22 mouse cellular contexts compared by ENCODE assay signal in the genomic region with DNA sequence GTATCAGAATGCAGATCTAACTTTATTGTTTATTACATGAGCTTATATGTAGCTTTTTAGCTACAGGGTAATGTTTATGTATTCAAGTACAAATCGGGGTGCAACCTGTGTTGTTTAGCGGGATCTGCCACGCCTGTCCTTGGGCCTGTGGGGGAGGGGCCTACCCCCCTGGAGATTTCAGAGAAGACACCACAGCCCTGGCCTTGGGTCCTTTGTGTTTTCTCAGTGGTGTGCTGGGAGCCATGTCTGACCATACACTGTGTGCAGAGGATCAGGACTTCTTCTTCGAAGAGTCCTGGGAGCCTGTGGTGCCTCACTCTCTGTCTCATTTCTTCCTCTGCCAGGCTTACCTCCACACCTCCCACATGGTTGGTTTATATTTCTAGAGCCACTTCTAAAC. TPM values are rescaled to one million over a fixed set of nuclear protein-coding genes. Genes with fewer than 3 reads are reported as not detected.
A peak's percentile ranks its signal among the peaks of the same experiment; 100 is the strongest.
DNase-seq lines count a peak whose midpoint lies in the region; ATAC-seq lines count a peak whose summit lies in the region.
"Had no signal": no experiment of that assay in that cellular context is flagged by ENCODE, and none has a peak within 500 bp of the region (broad histone marks: within the 10 kb centered on the region; RNA-seq: fewer than 3 reads in every experiment).

No protein-coding gene starts in this region.

- 87% methylated on average over 4 of the region's 4 CpGs for WGBS in hindbrain, embryonic 15.5 days
- 80% methylated on average over 4 of the region's 4 CpGs for WGBS in hindbrain, embryonic 16.5 days

- peak; percentile 42; the same call in 1 of the 2 replicates for ATAC-seq in hindbrain, embryonic 15.5 days (ENCODE audit: low FRiP score, low read depth)
- ATAC-seq in hindbrain, embryonic 16.5 days, result no peak
- ATAC-seq in erythroid progenitor cell, adult 5-6 weeks (replicated peaks; ENCODE audit: low FRiP score, poor library complexity, severe bottlenecking), result no peak
- ATAC-seq: forebrain, embryonic 14.5 days; forebrain, embryonic 16.5 days had no signal

- H3K4me1 ChIP-seq in hindbrain, embryonic 15.5 days (replicated peaks), result peaks cover 3% of the 10 kb centered on the region; the same call in 1 of the 2 replicates
- H3K4me1 ChIP-seq in hindbrain, embryonic 16.5 days (ENCODE audit: control insufficient read depth, insufficient read depth, low read depth, low read length), result peaks cover 4% of the 10 kb centered on the region
- H3K4me1 ChIP-seq: embryonic facial prominence, embryonic 10.5 days; embryonic facial prominence, embryonic 12.5 days had no signal

- no peak overlapping the region for H3K27ac ChIP-seq in hindbrain, embryonic 15.5 days (replicated peaks)
- H3K27ac ChIP-seq in hindbrain, embryonic 16.5 days (ENCODE audit: low read depth, low read length), result no peak overlapping the region
- H3K27ac ChIP-seq: embryonic facial prominence, embryonic 10.5 days; embryonic facial prominence, embryonic 12.5 days; forebrain, embryonic 10.5 days; forebrain, embryonic 12.5 days had no signal

- no peak overlapping the region for H3K4me3 ChIP-seq in hindbrain, embryonic 15.5 days
- H3K4me3 ChIP-seq in hindbrain, embryonic 16.5 days (ENCODE audit: low read length), result no peak overlapping the region
- H3K4me3 ChIP-seq: embryonic facial prominence, embryonic 10.5 days; embryonic facial prominence, embryonic 12.5 days; forebrain, embryonic 10.5 days; forebrain, embryonic 12.5 days had no signal

- DNase-seq in ES-CJ7 (ENCODE audit: low read depth, low spot score) (peak; percentile 70), R1 (ENCODE audit: low read depth, low spot score) (peak; percentile 68)
- no peak for DNase-seq in c-Kit-positive CD71-positive TER-119-positive erythroid progenitor cells, embryonic 14.5 days (ENCODE audit: low spot score)
- DNase-seq: adrenal gland, adult 2 months; adrenal gland, postnatal 10 days; adrenal gland, postnatal 25 days; cerebellum, adult 11-12 months; cerebellum, adult 2 months; cerebellum, adult 9-10 months; cerebellum, postnatal 25 days had no signal

- no peaks in the 10 kb centered on the region for H3K27me3 ChIP-seq in hindbrain, embryonic 15.5 days
- H3K27me3 ChIP-seq in hindbrain, embryonic 16.5 days (replicated peaks; ENCODE audit: control insufficient read depth, insufficient read depth, low read length), result no peaks in the 10 kb centered on the region

- no peaks in the 10 kb centered on the region for H3K36me3 ChIP-seq in hindbrain, embryonic 15.5 days
- no peaks in the 10 kb centered on the region for H3K36me3 ChIP-seq in hindbrain, embryonic 16.5 days (ENCODE audit: control insufficient read depth, insufficient read depth, low read length)
- H3K36me3 ChIP-seq: embryonic facial prominence, embryonic 10.5 days; embryonic facial prominence, embryonic 12.5 days; forebrain, embryonic 10.5 days; forebrain, embryonic 12.5 days; G1E had no signal

- no peak overlapping the region for H3K9ac ChIP-seq in hindbrain, embryonic 15.5 days
- no peak overlapping the region for H3K9ac ChIP-seq in hindbrain, embryonic 16.5 days (ENCODE audit: low read depth, low read length)
- H3K9ac ChIP-seq: embryonic facial prominence, embryonic 12.5 days; forebrain, embryonic 12.5 days had no signal

- no peaks in the 10 kb centered on the region for H3K9me3 ChIP-seq in hindbrain, embryonic 15.5 days
- no peaks in the 10 kb centered on the region for H3K9me3 ChIP-seq in hindbrain, embryonic 16.5 days (ENCODE audit: control insufficient read depth, low read length)
- H3K9me3 ChIP-seq: embryonic facial prominence, embryonic 10.5 days; embryonic facial prominence, embryonic 12.5 days; forebrain, embryonic 10.5 days; forebrain, embryonic 12.5 days had no signal

- H3K4me2 ChIP-seq in hindbrain, embryonic 15.5 days, result no peak overlapping the region
- H3K4me2 ChIP-seq in hindbrain, embryonic 16.5 days (ENCODE audit: low read length), result no peak overlapping the region
- H3K4me2 ChIP-seq: embryonic facial prominence, embryonic 12.5 days; forebrain, embryonic 12.5 days had no signal

RNA-seq across cellular contexts. Expression of a gene that starts 47.3 kb away (rescaled TPM):
- 21.9 and 36.3 TPM in 2 replicates for polyA plus RNA-seq in hindbrain, embryonic 15.5 days (2015; fragmentation: Nextera tagmentation; extraction: Ambion mirVana)
- polyA plus RNA-seq in hindbrain, embryonic 16.5 days (2015; fragmentation: Nextera tagmentation; extraction: Ambion mirVana), result 21.0 and 26.3 TPM in 2 replicates
- not detected in 2 replicates for total RNA-seq in erythroid progenitor cell, adult 5-6 weeks (2015; ENCODE audit: low replicate concordance)
- total RNA-seq in erythroid progenitor cell, adult 5-6 weeks (2017; ENCODE audit: low replicate concordance), result not detected in 2 replicates
- total RNA-seq: adrenal gland, adult 2 months; adrenal gland, postnatal 10 days; adrenal gland, postnatal 25 days; adrenal gland, postnatal 4 days had no signal
- polyA plus RNA-seq: adrenal gland, adult 2 months; C2C12; G1E had no signal
